Mouse (Mus musculus): ENCODE measurements around the gene Cnih1. TPM values are rescaled to one million over a fixed set of nuclear protein-coding genes. Genes with fewer than 3 reads are reported as not detected.

The Cnih1 gene
- total and polyA plus RNA-seq, 2 experiments from 2014 or later: 91.7 to 207 TPM

- no peak overlapping the region for H3K4me3 ChIP-seq (ENCODE audit: low read depth, low read length)
- no peak for TF ChIP-seq CTCF (IDR thresholded peaks at IDR 0.05)
- 81% methylated on average over 14 of the region's 14 CpGs for WGBS
Measured at GRCm38 (mm10) chr14:46734761-46735455, 53.3 kb downstream of the Cnih1 start.

GRCm38 (mm10) chr14:46734262-46734661 lies 53.9 kb downstream of the Cnih1 start:
- no peak for TF ChIP-seq CTCF (IDR thresholded peaks at IDR 0.05)
- Histone ChIP-seq H3K4me3 (ENCODE audit: low read depth, low read length) (no peak overlapping the region), H3K9me3 (ENCODE audit: low read length) (no peaks in the 10 kb centered on the region), H3K36me3 (ENCODE audit: insufficient read depth, low read length) (no peaks in the 10 kb centered on the region), H3K27ac (ENCODE audit: low read depth, low read length) (no peak overlapping the region), H3K4me1 (ENCODE audit: insufficient read depth, low read length) (no peaks in the 10 kb centered on the region; the same call in 1 of the 2 replicates), H3K4me2 (ENCODE audit: low read depth, low read length, poor library complexity, severe bottlenecking) (no peak overlapping the region), H3K27me3 (ENCODE audit: insufficient read depth, low read length) (no peaks in the 10 kb centered on the region), H3K9ac (replicated peaks; ENCODE audit: low read length, poor library complexity, severe bottlenecking) (no peak overlapping the region)
- DNase-seq (ENCODE audit: low spot score) (no peak), ATAC-seq (ENCODE audit: low FRiP score) (no peak)
- 80% methylated on average over 5 of the region's 5 CpGs for WGBS

More at GRCm38 (mm10) chr14:46734761-46735455, 53.3 kb downstream of the Cnih1 start:
- Histone ChIP-seq H3K27ac (ENCODE audit: low read depth, low read length) (no peak overlapping the region), H3K9me3 (ENCODE audit: low read length) (no peaks in the 10 kb centered on the region), H3K4me1 (ENCODE audit: insufficient read depth, low read length) (no peaks in the 10 kb centered on the region; the same call in 1 of the 2 replicates), H3K9ac (replicated peaks; ENCODE audit: low read length, poor library complexity, severe bottlenecking) (no peak overlapping the region), H3K36me3 (ENCODE audit: insufficient read depth, low read length) (no peaks in the 10 kb centered on the region), H3K4me2 (ENCODE audit: low read depth, low read length, poor library complexity, severe bottlenecking) (no peak overlapping the region), H3K27me3 (ENCODE audit: insufficient read depth, low read length) (no peaks in the 10 kb centered on the region)
- no peak for DNase-seq (ENCODE audit: low spot score)
- no peak for ATAC-seq (ENCODE audit: low FRiP score)

GRCm38 (mm10) chr14:46725743-46726142 lies 62.5 kb downstream of the Cnih1 start:
- no peak overlapping the region for H3K4me3 ChIP-seq (ENCODE audit: low read depth, low read length)
- no peaks in the 10 kb centered on the region for H3K27me3 ChIP-seq (ENCODE audit: insufficient read depth, low read length)
- no peak overlapping the region for H3K9ac ChIP-seq (replicated peaks; ENCODE audit: low read length, poor library complexity, severe bottlenecking)
- TF ChIP-seq CTCF (IDR thresholded peaks at IDR 0.05): peak; percentile 54
- ATAC-seq (ENCODE audit: low FRiP score) (no peak), DNase-seq (ENCODE audit: low spot score) (peak; percentile 9)
- H3K36me3 ChIP-seq (ENCODE audit: insufficient read depth, low read length): no peaks in the 10 kb centered on the region
- no peak overlapping the region for H3K4me2 ChIP-seq (ENCODE audit: low read depth, low read length, poor library complexity, severe bottlenecking)
- 55% methylated on average over 3 of the region's 3 CpGs for WGBS
- no peak overlapping the region for H3K27ac ChIP-seq (ENCODE audit: low read depth, low read length)
- H3K4me1 ChIP-seq (ENCODE audit: insufficient read depth, low read length): no peaks in the 10 kb centered on the region
- no peaks in the 10 kb centered on the region for H3K9me3 ChIP-seq (ENCODE audit: low read length)

Other genes with a start within 250 kb of the Cnih1 start
- gene Cdkn3, start 27.9 kb downstream of the Cnih1 start, total RNA-seq (2014; rRNA removed): 0.71 and 5.8 TPM in 2 replicates
- gene Cdkn3, start 27.9 kb downstream of the Cnih1 start, polyA plus RNA-seq (2015; fragmentation: Nextera tagmentation; extraction: Ambion mirVana): 5.9 and 7.1 TPM in 2 replicates
- 151 and 187 TPM in 2 replicates for gene Gmfb, start 33.8 kb upstream of the Cnih1 start, total RNA-seq (2014; rRNA removed)
- gene Gmfb, start 33.8 kb upstream of the Cnih1 start, polyA plus RNA-seq (2015; fragmentation: Nextera tagmentation; extraction: Ambion mirVana): 124 and 128 TPM in 2 replicates
- gene Cgrrf1, start 43.7 kb upstream of the Cnih1 start, total RNA-seq (2014; rRNA removed): 25.6 and 36.0 TPM in 2 replicates
- 24.4 and 24.5 TPM in 2 replicates for gene Cgrrf1, start 43.7 kb upstream of the Cnih1 start, polyA plus RNA-seq (2015; fragmentation: Nextera tagmentation; extraction: Ambion mirVana)
- gene Samd4, start 94.4 kb upstream of the Cnih1 start, total RNA-seq (2014; rRNA removed): 16.0 and 19.8 TPM in 2 replicates
- 4.4 and 5.1 TPM in 2 replicates for gene Samd4, start 94.4 kb upstream of the Cnih1 start, polyA plus RNA-seq (2015; fragmentation: Nextera tagmentation; extraction: Ambion mirVana)